Mouse (Mus musculus): ENCODE measurements around the gene Glmn. TPM values are rescaled to one million over a fixed set of nuclear protein-coding genes. Genes with fewer than 3 reads are reported as not detected.

Gene Glmn
- total RNA-seq, 2 experiments from 2014 or later, result 3.8 to 4.2 TPM

DNA sequence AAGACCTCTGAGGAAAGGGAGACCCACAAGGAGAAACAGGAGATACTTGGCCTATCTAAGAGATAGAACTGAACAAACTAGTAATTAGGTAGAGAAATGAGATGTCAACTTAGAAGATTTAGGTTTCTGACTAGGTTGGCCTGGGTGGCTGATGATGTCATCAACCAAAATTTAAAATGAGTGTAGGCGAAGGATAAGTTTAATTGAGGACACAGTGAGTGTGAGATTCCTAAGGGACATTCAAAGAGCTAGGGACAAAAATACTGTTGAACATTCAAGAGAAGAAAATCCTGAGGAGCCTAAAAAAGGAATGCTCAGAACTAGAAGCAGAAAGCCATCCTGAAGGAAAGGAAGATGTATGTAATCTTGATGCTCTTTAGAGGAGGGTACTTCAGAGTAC is 81.6 kb downstream of the Glmn start:
- DNase-seq, result no peak

- no peak for DNase-seq
Observed at GRCm38 (mm10) chr5:107515453-107515852, 82.2 kb downstream of the Glmn start.

DNA sequence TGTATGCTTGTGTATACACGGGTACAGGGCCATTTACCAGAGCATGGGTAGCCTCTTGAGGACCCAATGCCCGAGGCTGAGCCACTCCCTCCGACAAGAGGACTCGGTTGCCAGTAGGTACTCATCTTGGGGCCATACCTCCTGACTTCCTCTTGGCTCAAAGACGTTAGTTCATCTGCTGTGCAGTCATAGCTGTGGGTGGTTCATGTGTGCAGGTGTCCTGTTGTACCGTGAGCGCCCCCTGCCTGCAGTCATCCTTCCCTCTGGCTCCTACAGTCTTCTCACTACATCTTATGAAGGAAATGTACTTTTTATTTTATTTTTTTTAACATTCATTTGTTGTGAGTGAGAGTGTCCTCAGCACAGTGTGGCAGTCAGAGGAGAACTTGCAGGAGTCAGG is 84.1 kb downstream of the Glmn start:
- peak; percentile 17 to 40 for DNase-seq

DNA sequence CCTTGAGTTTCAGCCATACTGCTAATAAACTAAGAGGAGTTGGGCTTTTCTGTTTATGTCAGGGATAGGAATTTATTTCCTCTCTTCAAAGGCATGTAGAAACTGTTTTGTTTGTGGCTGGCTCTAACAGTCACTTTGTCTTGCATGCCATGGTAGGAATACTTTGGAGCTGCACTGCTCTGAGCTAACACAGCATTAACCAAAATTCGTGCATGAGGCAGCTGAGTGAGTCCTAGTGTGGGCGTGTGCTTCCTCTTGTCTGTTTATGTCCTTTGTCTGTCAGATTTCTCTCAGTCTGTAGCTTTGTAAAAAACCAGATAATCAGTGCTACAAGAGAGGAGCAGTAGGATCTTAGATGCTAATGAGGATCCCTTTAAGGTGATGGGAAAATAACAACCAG is 86.4 kb downstream of the Glmn start:
- no peak for DNase-seq

DNA sequence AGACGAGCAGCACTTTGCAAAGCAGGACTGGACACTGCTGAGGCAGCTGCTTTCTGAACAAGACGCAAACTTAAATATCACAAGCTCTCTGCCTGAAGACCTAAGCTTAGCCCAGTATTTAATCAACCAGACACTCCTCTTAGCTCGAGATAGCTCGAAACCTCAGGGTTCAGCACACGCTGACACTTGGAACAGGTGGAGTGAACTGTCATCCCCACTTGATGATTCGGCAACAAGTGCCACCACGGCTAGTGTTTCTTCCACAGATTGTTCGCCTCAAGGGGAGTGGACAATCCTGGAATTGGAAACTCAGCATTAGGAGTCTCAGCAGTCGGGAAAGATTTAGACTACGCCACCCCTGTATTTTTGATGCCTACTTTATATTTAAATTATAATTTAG is 87.2 kb downstream of the Glmn start:
- DNase-seq, result no peak

- no peak for DNase-seq
Observed at GRCm38 (mm10) chr5:107507321-107507720, 90.4 kb downstream of the Glmn start, which contains the start of gene Gm42669. Gene Gm42669, plus strand, starts transcription at chr5:107507621.

GRCm38 (mm10) chr5:107500741-107501140 is 96.9 kb downstream of the Glmn start:
- no peak for DNase-seq

DNA sequence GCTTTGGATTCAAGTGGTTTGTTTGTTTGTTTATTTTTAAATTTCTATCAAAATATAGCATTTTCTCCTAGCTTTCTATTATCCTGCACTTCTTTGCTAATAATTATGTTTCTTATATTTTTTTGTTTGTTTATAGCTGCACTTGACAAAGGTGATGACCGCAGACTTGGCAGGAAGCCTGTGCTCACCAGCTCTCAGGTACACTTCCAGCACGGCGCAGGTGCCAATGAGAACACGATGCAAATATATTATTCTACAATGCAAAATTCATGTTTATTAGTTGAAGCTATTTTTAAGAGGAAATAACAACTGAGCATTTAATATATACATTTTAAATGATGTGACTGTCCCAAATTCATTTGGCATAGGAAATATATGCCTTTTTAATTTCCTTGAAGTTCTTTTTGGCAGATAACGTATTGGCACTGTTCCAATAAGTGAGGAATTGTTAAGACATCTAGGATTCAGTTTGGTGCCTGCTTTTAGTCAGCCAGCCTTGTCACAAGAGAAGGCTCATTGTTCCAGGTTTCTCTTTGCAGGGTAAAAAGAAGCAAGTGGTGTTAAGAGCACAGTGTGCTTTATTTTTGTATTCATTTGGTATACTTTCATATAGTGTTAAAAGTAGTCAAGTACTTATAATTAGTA is 97.7 kb downstream of the Glmn start:
- DNase-seq, result no peak

Other genes starting within 250 kb of the Glmn start
- under 1 TPM in 1 of 2 experiments, not detected in 1; 0.60 TPM for gene Ephx4, start 195.2 kb downstream of the Glmn start, total RNA-seq (2021)
- gene Lpcat2b, start 166.3 kb downstream of the Glmn start, total RNA-seq (2021), result not detected
- gene Btbd8, start 159.9 kb downstream of the Glmn start, total RNA-seq (2021), result 1 to 10 TPM; 4.2 to 6.5 TPM
- not detected for gene Gm42669, start 90.3 kb downstream of the Glmn start, total RNA-seq (2021)
- not detected for gene 1700028K03Rik, start 63.2 kb downstream of the Glmn start, total RNA-seq (2021)
- gene Rpap2, start 515 bp downstream of the Glmn start, total RNA-seq (2021), result 1 to 10 TPM; 6.8 to 9.6 TPM
- under 1 TPM; 0.30 to 0.31 TPM for gene Gfi1, start 128.1 kb upstream of the Glmn start, total RNA-seq (2021)
- not detected for gene Ube2d2b, start 232.2 kb upstream of the Glmn start, total RNA-seq (2021)

Data from heart, adult 18-20 months (tissue).